Mouse (Mus musculus): ENCODE results near the gene Kcnk2.
"Not testable (repeated sequence)": the region's sequence is repeated elsewhere in the genome, so short reads cannot be mapped to it uniquely, and the experiment has no call there.

Kcnk2 gene

DNA sequence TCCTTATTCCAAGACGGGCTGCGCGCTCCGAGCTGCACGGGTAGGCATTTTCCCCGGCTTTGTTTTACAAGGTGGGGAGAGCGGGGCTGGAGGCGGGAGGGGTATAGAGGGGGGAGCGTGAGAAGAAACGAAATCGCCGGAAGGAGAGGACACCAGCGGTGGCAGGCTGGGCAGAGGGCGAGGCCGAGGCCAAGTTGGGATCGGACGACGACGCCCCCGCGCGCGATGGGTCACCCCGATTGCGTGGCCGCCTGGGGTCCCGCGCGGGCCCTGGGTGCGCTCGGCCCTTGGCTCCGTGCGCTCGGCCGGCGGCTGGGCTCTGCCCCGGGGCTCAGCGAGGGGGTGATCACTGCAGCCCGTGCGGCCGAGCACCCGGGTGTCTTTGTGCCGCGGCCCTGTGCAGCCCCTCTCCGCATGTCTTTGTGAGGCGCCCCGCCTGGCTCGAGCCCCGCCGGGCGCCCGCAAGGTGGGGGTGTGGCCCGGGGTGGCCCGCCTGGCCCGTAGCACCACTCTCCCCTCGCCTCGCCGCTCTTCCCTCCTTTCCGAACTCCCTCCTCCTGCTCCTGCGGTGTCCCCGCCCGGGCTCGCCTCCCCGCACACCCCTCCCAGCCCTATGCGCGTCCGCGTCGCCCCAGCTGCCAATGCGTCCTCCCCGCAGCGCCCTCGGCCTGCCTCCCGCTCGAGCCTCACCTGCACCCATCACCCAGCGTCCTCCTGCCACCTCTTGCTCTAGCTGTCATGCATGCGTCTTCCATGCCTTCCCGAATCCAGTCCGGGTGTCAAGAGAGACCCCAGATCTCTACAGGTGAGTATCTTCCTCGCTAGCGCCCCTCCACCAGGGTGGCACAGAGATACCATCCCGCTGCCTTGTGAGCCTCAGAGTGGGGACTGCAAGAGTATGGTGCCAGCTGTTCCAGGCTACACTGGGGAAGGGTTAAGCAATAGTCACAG is 58.5 kb downstream of the Kcnk2 start:
- no peak for DNase-seq (ENCODE audit: low read depth, low spot score)

DNA sequence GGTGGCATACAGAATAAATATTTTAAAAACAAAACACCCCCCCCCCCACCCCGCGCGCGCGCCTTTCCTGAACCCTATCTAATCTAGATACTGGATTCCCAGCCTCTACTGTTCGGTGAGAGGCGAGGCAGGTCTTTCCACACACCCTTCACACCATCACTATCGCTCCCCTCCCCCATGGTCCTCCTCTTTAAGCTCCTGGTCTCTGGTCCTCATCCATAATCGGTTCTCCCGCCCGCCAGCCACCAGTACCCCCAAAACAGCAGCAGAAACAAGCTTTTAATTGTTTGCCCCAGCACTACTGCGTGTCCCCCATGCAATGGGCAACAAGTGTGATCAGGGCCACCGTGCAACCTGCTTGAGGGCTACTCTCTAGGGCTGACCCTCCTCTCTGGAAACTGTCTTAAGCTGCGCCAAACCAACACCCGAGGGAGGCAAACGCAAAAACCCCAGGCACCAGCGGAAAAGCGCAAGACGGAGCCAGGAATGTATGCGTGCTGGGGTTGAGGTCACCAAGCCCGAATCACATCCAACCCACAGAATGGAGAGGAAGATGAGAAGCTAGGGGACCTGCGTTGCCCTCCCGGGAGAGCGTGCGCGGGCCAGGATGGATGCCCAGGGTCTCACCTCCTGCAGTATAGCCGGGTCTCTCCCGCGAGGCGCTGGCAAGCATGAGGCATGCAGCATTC is 59.5 kb downstream of the Kcnk2 start:
- no peak for DNase-seq (ENCODE audit: low read depth, low spot score)

DNA sequence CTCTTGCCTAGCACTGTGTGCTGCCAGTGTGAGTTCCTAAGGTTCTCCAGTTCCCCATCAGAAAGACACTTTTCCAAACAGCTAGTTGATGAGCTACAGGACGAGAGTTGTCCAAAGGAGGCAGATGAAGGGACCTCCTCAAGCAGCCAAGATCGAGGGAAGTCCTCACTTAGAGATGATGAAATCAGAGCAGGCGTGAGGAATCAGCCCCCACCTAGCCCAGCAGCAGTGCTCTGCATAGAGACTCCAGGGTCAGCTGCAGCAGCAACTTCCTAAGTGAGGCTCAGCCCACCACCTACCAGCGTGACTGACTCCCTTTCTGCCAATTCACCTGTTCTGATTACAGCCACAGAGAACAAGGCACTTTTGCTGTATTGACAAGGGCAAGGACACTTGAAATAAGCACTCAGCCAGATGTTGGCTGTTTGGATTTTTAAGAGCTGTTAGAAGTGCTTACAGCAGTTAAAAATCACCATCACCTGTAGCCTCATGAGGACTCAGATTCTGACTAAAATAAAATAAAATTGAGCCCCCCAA is 60.6 kb downstream of the Kcnk2 start:
- DNase-seq (ENCODE audit: low read depth, low spot score): no peak

DNA sequence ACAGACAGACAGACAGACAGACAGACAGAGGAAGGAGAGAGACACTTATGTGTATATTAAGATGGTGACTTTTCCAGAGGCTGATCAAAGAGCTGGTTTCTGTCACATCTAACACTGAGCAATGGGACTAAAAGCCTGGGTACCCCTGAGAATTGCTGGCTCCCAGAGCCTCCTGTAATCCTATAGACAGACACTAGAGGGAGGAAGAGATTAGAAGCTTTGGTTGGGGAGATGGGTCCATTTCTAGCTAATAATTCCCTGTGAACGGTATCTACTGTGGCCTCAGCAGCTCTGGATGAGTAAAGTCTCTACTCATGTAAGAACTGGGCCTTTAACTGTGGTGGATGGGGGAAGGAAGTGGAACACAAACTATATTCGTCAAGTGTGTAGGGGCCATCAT is 86.2 kb downstream of the Kcnk2 start:
- no peak for DNase-seq (ENCODE audit: low read depth, low spot score)

DNA sequence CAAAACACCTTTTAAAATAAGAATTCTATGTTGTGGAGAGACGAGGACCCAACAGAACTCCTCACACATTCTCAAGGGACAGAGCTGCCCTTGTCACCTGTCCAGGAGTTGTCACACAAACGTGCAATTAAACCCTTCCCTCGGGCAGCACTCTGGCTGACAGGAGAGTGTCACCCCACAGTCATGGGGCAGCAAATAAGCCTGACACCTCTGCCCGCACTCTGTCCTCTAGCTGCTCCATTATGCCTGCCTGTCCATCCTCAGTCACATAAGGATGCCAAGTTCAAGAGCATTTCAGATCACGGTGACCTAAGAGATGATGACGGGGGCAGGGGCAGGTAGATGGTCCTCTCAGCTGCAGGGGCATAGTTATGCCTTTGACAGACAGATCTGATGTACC is 87.6 kb downstream of the Kcnk2 start:
- no peak for DNase-seq (ENCODE audit: low read depth, low spot score)

DNA sequence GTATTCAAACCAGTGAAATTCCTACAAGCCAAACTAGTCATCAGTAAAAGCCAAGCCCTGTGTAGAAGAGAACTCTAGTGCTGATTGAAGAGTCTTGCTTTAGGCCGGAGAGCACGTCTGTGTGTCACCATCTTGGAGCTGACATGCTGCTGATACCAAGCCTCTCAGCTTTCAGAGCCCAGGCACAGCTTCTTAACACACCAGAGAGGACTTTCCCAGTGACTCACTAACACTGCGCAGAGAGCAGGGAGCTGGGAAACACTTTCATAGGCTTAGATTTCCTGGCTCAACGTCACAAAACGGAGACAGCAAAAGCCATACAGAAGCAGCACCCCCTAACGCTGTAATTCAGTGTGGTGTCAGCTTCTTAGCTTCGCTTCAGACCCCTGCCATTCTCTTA is 88.3 kb downstream of the Kcnk2 start:
- no peak for DNase-seq (ENCODE audit: low read depth, low spot score)

DNA sequence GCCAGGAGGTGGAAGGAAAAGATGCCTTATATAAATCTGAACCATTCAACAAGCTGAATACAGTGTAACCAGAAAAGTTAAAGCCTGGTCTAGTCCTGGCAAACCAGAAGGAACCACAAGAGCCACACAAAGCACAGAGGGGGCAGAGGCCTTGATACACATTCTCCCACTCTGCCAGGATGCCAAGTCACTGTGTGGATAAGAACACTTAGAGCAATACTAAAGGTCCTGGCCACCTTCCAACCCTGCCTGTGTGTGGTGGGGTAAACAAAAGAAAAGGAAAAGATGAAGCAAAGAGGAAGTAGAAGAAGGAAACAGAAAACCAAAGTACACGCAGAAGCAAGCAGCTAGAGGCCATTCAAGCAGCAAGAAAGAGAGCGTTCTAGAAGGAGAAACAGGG is 91.9 kb downstream of the Kcnk2 start:
- no peak for DNase-seq (ENCODE audit: low read depth, low spot score)

DNA sequence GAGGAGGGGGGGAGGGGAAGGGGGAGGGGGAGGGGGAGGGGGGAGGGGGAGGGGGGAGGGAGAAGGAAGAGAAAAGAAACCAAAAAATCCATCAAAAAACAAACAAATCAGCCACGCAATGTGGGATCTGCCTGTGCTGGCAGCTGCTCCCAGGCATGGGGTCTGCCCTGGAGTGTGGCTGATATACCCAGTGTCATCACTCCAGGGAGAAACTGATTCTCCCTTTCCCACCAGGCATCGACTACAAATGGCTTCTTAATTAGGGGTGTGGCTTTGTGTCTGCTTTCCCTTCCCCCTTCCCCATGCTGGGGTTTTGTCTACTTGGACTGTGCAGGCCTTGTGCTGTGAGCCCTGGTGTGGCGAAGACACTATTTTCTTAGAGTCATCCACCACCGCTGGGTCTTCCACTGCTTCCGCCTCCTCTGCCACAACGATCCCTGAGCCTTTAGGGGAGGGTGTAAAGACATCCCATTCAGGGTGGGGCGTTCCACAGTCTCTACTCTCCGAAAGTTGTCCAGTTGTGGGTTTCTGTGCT is 97.0 kb downstream of the Kcnk2 start:
- no peak for DNase-seq (ENCODE audit: low read depth, low spot score)

DNA sequence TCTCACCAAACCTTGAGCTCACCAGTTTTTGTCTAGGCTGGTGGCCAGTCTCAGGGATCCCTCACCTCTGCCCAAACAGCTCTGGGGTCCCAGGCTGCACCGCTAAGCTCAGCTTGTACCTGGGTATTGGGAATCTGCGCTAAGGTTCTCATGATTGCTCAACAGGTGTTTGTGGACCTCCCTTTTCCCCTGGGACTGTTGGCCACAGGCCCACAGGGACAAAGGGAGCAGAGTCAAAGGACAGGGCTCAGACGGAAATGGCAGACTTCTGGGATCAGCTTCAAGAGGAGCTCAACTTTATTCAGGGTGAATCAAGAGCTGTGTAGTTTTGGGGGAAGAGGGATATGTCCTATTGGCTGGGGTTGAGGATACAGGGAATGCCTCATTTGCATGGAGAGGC is 99.1 kb downstream of the Kcnk2 start:
- no peak for DNase-seq (ENCODE audit: low read depth, low spot score)

DNA sequence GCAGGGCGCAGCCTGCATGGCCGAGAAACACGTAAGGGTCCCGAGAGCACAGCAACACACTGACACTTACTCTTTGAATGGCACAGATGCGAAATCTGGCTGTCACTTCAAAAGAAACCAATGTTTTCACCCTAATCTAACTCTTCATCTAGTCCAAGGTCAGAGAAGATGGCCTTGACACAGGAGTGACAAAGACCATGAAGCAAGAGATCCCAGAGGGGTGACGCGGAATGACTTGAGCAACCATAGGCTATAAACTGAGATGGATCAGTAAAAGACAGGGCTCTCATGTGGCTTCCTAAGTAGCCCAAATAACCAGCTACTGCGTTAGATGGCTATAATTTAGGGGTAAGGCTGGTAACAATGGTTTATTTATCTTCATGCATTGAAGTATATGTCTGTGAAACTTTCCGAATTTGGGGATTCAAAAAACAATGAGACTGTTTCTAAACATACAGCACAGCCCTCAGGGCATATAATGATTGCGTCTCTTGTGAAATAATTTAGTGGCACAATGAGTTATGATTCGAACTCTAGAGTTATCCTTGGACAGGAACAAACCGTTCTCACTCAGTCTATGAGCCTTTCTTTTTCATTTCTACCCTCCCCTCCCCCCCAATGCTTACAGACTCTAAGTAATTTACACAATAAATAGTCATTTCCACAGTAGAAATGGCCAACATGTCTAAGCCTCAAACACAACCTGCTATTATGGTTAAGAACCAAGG is 108.2 kb downstream of the Kcnk2 start:
- DNase-seq (ENCODE audit: low read depth, low spot score): no peak

DNA sequence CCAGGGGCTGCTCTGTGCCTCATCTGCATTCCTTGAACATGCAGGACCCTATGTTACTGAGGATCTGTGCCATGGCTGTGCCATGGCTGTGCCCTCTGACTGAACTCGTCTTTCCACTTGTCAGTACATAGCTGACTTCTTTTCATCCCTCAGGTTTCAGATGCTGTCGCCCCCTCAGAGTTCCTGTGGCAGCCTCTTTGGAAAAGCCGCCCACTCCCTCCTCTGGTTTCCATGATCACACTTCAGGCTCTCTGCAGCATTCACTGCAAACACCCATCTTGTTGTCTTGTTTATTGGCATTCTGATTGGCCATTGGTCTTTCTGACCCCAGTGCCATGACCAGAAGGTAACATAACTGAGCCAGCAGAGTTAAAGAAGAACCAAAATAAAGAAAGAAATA is 111.2 kb downstream of the Kcnk2 start:
- no peak for DNase-seq (ENCODE audit: low read depth, low spot score)

DNA sequence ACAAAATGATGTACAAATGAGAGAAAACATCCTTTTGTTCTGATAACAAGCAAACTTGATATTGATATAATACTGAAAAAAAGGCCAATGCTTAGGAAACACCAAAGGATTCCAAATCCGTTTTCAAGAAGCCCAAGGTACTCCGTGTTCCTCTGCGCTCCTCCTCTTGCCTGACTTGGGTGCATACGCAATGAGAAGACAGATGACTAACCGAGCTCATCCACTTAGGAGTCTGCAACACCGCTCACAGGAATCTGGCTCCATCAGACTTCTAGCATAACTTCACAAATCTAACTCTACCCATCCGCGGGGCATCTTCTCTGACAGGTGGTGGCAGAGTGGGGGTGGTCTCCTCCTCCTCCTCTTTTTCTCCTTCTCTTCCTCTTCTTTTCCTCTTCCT is 113.1 kb downstream of the Kcnk2 start:
- no peak for DNase-seq (ENCODE audit: low read depth, low spot score)

DNA sequence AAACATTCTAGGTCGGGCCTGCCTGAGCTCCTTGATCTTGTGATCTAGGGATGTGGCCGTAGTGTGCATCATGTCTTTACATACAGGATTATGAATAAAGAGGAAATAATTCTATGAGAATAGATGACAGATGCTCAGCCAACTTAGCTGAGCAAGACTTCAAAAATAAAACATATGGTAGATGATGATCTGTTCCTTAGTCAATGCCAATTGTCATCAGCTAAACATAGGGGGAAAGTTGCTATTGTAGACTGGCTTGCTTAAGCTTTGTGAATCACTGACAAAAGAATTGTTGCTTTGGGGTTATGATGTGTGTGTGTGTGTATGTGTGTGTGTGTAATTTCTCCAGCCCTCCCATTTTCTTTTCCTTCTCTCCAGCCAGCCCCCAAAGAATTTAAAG is 129.8 kb downstream of the Kcnk2 start:
- DNase-seq (ENCODE audit: low read depth, low spot score): no peak

DNA sequence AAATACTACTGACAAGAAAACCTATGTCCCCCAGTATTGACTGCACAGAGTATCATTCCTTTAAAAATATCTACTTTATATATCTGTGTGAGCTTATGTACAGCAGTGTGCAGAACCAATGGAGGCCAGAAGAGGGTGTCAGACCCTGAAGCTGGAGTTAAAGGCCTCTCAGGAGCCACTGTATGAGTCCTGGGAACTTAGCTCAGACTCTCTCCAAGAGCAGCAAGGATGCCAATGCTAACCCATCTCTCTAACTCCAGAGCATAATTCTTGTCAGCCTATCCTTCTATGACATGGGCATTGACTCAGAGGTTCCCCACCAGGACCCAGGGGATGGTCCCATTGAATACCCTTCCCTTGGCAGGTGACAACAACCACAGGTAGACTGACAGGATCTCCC is 148.4 kb downstream of the Kcnk2 start:
- DNase-seq (ENCODE audit: low read depth, low spot score): no peak

DNA sequence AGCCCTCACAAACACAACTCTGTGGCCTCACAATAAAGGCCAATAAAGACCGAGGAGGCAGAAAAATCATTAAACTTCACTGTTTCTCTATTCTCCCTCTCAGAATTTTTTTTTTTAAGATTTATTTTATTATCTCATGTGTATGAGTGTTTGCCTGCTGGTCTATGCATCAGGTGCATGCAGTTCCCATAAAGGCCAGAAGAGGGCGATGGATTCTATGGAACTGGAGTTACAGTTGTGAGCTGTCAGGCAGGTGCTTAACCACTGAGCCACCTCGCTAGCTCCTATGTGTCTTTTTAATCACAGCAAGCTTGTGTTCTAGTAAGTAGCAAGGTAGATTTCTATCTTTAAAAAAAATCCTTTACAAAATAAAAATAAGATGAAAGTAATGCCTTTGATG is 148.9 kb downstream of the Kcnk2 start:
- no peak for DNase-seq (ENCODE audit: low read depth, low spot score)

DNA sequence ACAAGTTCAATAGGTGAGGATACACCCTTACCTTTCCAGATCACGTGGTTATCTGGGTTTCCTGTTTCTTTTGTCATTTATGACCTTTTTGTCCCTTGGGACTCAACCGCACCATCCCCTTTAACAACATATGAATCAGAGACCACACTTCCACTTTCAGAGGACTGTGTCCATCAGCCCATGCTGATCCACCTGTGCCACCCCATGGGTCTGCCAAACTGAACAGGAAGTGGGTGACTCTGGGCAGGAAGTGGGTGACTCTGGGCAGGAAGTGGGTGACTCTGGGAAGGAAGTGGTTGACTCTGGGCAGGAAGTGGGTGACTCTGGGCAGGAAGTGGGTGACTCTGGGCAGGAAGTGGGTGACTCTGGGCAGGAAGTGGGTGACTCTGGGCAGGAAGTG is 158.9 kb downstream of the Kcnk2 start:
- not testable (repeated sequence) for DNase-seq (ENCODE audit: low read depth, low spot score)

DNA sequence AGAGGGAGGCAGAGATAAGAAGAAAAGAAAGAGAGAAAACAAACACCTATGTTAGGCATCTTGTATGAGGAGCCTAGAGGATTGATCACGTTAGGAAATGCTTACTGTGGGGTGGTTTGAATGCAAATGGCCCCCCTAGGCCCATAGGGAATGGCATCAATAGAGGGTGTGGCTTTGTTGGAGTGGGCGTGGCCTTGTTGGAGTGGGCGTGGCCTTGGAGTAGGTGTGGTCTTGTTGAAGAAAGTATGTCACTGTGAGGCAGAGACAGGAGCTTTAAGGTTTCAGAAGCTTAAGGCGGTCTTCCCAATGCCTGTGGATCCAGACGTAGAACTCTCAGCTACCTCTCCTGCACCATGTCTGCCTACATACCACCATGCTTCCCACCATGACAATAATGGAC is 166.8 kb downstream of the Kcnk2 start:
- DNase-seq (ENCODE audit: low read depth, low spot score): no peak

DNA sequence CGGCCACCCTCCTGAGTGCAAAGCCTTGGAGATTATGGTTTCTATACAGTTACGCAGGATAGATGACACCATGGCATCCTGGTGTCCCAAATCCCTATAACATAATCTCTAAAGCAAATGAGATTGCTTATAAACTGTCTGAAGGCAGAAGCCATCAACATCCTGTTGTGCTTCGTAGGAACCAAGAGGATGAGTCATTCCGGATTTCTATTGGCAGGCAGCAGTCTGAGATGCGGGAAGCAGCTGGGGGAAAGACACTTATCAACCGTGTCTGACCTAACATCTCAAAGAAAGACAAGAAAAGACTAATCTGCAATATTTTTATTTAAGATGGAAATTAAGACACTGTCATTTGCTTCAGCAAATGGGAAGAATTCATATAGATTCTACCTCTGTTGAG is 169.2 kb downstream of the Kcnk2 start:
- DNase-seq (ENCODE audit: low read depth, low spot score): no peak

DNA sequence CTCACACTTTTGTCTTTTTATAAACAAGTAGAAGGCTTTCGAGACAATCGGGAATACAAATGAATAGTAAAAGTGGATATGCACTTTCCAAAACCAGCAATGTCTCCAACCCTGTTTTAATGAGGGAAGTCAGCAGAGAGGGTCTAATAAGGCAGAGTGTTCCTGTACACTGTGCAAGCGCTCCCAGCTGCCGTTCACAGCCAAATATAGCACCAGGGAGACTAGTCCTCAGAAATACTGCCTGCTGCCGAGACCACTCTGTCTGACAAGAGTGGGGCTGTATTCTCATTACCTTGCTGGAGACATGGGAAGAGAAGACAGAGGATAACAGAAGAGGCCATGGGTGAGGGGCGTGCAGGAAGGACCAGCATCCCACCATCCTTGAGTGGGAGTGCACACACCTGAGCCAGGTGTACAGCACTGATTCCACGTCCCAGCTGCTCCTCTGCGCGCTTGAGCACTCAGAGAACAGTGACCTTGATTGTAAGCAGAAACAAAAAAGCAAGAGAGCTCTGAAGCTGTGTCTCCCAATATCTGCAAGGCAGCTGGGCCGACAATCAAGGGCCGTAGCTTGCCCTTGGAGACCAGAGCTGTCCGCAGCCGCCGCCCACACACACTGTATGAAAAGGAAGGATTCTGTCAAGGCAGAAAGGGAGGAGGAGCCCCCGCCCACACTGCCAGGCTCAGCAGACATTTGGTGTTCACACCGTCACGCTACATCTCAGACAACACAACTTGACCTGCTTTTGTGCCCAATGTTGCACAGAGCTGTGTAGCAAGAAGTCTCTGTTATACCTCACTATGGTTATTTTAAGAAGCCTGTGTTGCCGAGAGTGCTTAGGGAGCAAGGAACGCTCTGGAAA is 173.6 kb downstream of the Kcnk2 start:
- DNase-seq (ENCODE audit: low read depth, low spot score): no peak

DNA sequence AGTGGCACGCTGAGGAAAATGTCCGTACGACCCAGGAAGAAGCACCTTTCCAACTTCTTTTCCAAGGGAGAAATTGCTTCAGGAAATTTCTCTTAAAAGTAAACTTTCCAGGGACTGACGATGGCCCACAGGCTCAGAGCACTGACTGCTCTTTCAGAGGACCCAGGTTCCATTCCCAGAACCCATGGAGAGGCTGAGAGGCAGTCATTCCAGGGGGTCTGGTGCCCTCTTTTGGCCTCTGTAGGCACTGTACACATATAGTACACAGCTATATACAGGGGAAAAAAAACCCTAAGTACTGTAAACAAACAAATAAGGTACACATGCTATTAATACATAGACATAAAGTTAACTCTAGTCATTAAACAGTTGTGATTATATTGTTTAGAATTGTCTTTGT is 174.6 kb downstream of the Kcnk2 start:
- DNase-seq (ENCODE audit: low read depth, low spot score): no peak

DNA sequence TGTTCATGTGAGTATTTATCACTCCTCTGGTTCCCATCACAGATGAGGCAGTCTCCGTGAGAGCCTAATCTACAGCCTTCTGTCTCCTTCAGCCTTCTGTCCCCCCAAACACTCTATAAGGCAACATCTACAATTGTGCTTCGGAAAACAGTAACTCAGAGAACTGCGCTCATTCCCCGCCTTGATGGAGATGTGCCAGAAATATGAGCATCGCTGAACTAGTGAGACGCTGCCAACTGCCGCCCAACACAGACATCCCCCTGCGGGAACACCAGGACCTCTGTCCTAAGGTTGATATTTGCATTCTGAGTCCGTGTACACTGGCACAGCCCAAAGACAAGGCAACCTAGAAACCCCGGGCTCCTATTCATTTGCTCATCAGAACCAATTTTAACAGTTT is 183.0 kb downstream of the Kcnk2 start:
- DNase-seq (ENCODE audit: low read depth, low spot score): no peak
